ENCODE assay signal across 11 mouse cellular contexts in the genomic region with DNA sequence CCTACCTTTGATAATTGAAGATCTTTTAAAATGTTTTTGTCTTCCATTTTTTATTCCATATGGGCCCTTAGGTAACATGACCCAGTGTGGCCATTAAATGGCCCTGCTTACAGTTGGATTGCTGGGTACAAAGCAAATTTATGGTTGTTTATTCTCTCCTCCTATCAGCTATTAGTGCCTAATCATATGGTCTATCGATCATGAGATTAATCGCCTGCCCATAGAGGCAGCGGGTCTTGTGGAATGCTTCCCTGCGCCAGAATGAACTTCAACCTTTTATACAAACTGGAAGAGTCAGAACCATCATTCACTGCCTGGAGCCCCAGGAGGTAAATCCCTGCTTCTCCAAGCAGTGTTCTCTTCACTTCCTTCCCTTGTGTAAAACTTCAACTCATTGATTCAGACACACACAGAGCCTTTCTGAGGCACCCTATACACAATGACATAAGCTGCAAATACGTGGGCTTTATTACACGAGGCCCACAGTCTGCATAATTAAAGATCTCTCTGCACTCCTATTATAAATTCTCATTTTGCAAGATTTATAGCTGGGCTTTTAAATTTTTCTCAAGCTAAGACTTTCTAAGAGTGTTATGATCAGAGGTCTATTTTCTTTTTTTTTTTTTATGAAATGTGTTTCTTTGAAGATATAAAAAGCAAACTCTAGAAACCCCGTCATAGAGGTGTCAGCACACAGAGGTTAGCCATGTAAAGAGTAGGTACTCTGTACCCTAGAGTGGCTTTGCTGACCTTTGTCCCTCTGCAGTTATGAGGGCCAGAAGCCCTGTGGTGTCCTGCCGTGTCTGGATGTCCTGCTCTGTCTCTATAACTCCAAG.
DNase-seq lines count a peak whose midpoint lies in the region; ATAC-seq lines count a peak whose summit lies in the region.
"Had no signal": no experiment of that assay in that cellular context is flagged by ENCODE, and none has a peak within 500 bp of the region (broad histone marks: within the 10 kb centered on the region; RNA-seq: fewer than 3 reads in every experiment).

No protein-coding gene starts in this region.

- intact Hi-C loops in heart, postnatal 14 days (cut with DNase I) = no loop called here
- intact Hi-C loops in gastrocnemius, postnatal 14 days (cut with DNase I; ENCODE audit: low total_unique reads) = loop anchor here (10.0 kb wide), 1 partner anchor 46 kb away; no protein-coding TSS in a partner anchor

- H3K36me3 ChIP-seq in heart, embryonic 14.5 days (ENCODE audit: control insufficient read depth, insufficient read depth, low read length) = no peaks in the 10 kb centered on the region
- H3K36me3 ChIP-seq in hindbrain, embryonic 13.5 days = no peaks in the 10 kb centered on the region
- no peaks in the 10 kb centered on the region for H3K36me3 ChIP-seq in limb, embryonic 11.5 days (ENCODE audit: control insufficient read depth, insufficient read depth, low read length)
- H3K36me3 ChIP-seq: liver, embryonic 13.5 days had no signal

- DNase-seq in heart, postnatal 14 days = no peak
- DNase-seq in embryo, embryonic 11.5 days (ENCODE audit: low read depth, low spot score) = peak; percentile 39
- no peak for DNase-seq in limb, embryonic 11.5 days (ENCODE audit: low spot score)
- no peak for DNase-seq in layer of hippocampus, adult 18-20 months (ENCODE audit: low spot score in 2 of 2)
- no peak for DNase-seq in gastrocnemius, postnatal 14 days
- DNase-seq in thymus, postnatal 0 days (ENCODE audit: low spot score) = no peak
- DNase-seq: cerebellum, adult 11 months; liver, embryonic 13.5 days had no signal

- H3K4me3 ChIP-seq in heart, embryonic 14.5 days (ENCODE audit: control insufficient read depth in 1 of 2, insufficient read depth in 1 of 2, low read depth in 1 of 2, low read length in 2 of 2) = no peak overlapping the region
- no peak overlapping the region for H3K4me3 ChIP-seq in hindbrain, embryonic 13.5 days
- H3K4me3 ChIP-seq in limb, embryonic 11.5 days (ENCODE audit: low read depth, low read length) = no peak overlapping the region
- H3K4me3 ChIP-seq: erythroblast, embryonic 14.5 days; liver, embryonic 13.5 days had no signal

- 72% methylated on average over 8 of the region's 8 CpGs for WGBS in heart, embryonic 14.5 days
- 16% methylated on average over 8 of the region's 8 CpGs for WGBS in hindbrain, embryonic 13.5 days
- WGBS in limb, embryonic 11.5 days = 54% methylated on average over 8 of the region's 8 CpGs

- ATAC-seq in heart, embryonic 14.5 days (ENCODE audit: insufficient number of reproducible peaks, insufficient read depth, low FRiP score, low read depth) = no peak
- peak; percentile 62 for ATAC-seq in hindbrain, embryonic 13.5 days (ENCODE audit: low FRiP score)
- ATAC-seq in limb, embryonic 11.5 days (ENCODE audit: insufficient number of reproducible peaks, low FRiP score, low TSS enrichment, low read depth) = peak; percentile 33; the same call in 1 of the 2 replicates

- H3K9ac ChIP-seq in heart, embryonic 14.5 days (ENCODE audit: low read length) = peak overlapping the region; percentile 55
- no peak overlapping the region for H3K9ac ChIP-seq in hindbrain, embryonic 13.5 days
- H3K9ac ChIP-seq in limb, embryonic 11.5 days (ENCODE audit: low read length) = no peak overlapping the region
- H3K9ac ChIP-seq: liver, embryonic 13.5 days had no signal

- H3K4me1 ChIP-seq in heart, embryonic 14.5 days (ENCODE audit: control insufficient read depth in 2 of 2, insufficient read depth in 2 of 2, low read length in 2 of 2) = peaks cover 32 to 73% of the 10 kb centered on the region in 2 experiments
- peaks cover 80% of the 10 kb centered on the region for H3K4me1 ChIP-seq in hindbrain, embryonic 13.5 days (replicated peaks)
- H3K4me1 ChIP-seq in limb, embryonic 11.5 days (ENCODE audit: control insufficient read depth, insufficient read depth, low read length) = peaks cover 37% of the 10 kb centered on the region

- H3K4me2 ChIP-seq in heart, embryonic 14.5 days (ENCODE audit: low read length) = no peak overlapping the region; the same call in 1 of the 2 replicates
- 0 out of 2 replicates have a peak overlapping the region, but pooled peaks have one; percentile 10 for H3K4me2 ChIP-seq in hindbrain, embryonic 13.5 days
- H3K4me2 ChIP-seq in limb, embryonic 11.5 days (ENCODE audit: low read depth, severe bottlenecking) = no peak overlapping the region
- H3K4me2 ChIP-seq: liver, embryonic 13.5 days had no signal

- no peaks in the 10 kb centered on the region for H3K27me3 ChIP-seq in heart, embryonic 14.5 days (ENCODE audit: control insufficient read depth, insufficient read depth, low read length)
- H3K27me3 ChIP-seq in hindbrain, embryonic 13.5 days = no peaks in the 10 kb centered on the region
- no peaks in the 10 kb centered on the region for H3K27me3 ChIP-seq in limb, embryonic 11.5 days (ENCODE audit: control insufficient read depth, insufficient read depth, low read length)
- H3K27me3 ChIP-seq: liver, embryonic 13.5 days had no signal

- H3K27ac ChIP-seq in heart, embryonic 14.5 days (replicated peaks in 1 of 2; ENCODE audit: control insufficient read depth in 1 of 2, insufficient read depth in 1 of 2, low read depth in 2 of 2, low read length in 2 of 2) = peak overlapping the region; percentile 75 to 91
- H3K27ac ChIP-seq in hindbrain, embryonic 13.5 days = peak overlapping the region; percentile 78
- no peak overlapping the region for H3K27ac ChIP-seq in limb, embryonic 11.5 days (replicated peaks; ENCODE audit: low read depth, low read length)
- H3K27ac ChIP-seq: liver, embryonic 13.5 days had no signal

- H3K9me3 ChIP-seq in heart, embryonic 14.5 days (ENCODE audit: control insufficient read depth, low read length) = no peaks in the 10 kb centered on the region
- no peaks in the 10 kb centered on the region for H3K9me3 ChIP-seq in hindbrain, embryonic 13.5 days
- H3K9me3 ChIP-seq in limb, embryonic 11.5 days (ENCODE audit: control insufficient read depth, low read length) = no peaks in the 10 kb centered on the region
- H3K9me3 ChIP-seq: liver, embryonic 13.5 days had no signal
